ENCODE assay signal across 7 mouse cellular contexts in the genomic region with DNA sequence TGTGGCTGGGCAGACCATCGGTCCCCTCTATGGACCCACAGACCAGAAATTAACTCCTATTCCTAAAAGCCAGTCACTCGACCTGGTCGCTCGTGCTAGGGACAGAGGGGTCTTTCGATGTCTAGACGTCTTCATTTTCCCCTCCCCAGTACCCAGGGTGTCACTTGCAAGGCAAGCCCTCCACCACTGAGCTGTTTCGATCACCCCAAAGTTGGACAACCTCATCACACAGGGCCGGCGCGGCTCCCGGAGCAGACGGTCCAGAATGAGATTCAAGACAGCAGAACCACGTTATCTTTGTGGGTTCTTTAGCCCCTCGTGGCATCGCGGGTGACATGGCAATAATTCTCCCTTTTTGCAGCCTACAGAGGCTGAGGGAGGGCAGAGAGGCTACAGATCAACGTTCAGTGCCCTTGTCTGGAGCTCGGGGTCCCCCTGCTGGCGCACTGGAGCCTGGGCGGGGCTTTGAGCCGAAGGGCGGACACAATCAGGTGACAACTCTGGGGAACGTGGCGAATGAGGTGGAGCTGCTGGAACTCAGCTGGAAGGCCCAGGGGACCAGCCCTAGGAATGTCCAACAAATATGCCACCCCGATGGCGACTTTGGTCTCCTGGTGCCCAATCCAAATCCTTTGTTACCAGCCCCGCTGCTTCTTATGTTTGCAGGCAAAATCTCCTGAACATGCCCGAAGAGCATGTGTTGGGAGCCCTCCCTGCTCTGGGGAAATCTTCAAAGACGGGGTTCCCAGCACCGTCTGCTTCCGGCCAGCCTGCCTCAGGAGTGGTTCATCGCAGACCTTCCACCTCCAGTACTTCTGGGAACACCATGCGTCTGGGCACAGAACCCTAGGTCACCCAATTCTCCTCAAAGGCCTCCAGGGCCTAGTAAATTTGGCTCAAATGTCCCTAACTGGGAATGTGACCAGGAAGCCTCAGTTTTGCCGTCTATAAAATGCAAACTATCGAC. TPM values are rescaled to one million over a fixed set of nuclear protein-coding genes. Genes with fewer than 3 reads are reported as not detected.
DNase-seq lines count a peak whose midpoint lies in the region; ATAC-seq and TF ChIP-seq lines count a peak whose summit lies in the region.

No protein-coding gene starts in this region.

- H3K4me3 ChIP-seq in embryonic facial prominence, embryonic 10.5 days = peak overlapping the region; percentile 14; the same call in 1 of the 2 replicates
- H3K4me3 ChIP-seq in limb, embryonic 10.5 days = peak overlapping the region; percentile 32
- peak overlapping the region; percentile 5; the same call in 1 of the 2 replicates for H3K4me3 ChIP-seq in midbrain, embryonic 13.5 days (replicated peaks)
- no peak overlapping the region for H3K4me3 ChIP-seq in small intestine, adult 2 months (ENCODE audit: low read depth, low read length)

- peak overlapping the region; percentile 49 for H3K4me2 ChIP-seq in midbrain, embryonic 13.5 days (replicated peaks)

- H3K36me3 ChIP-seq in embryonic facial prominence, embryonic 10.5 days (replicated peaks) = no peaks in the 10 kb centered on the region
- H3K36me3 ChIP-seq in limb, embryonic 10.5 days = no peaks in the 10 kb centered on the region
- no peaks in the 10 kb centered on the region for H3K36me3 ChIP-seq in midbrain, embryonic 13.5 days
- no peaks in the 10 kb centered on the region for H3K36me3 ChIP-seq in small intestine, adult 2 months (ENCODE audit: control insufficient read depth, insufficient read depth, low read length)

- no peak overlapping the region; the same call in 1 of the 2 replicates for H3K27ac ChIP-seq in embryonic facial prominence, embryonic 10.5 days (replicated peaks)
- H3K27ac ChIP-seq in limb, embryonic 10.5 days = peak overlapping the region; percentile 62
- no peak overlapping the region for H3K27ac ChIP-seq in midbrain, embryonic 13.5 days
- no peak overlapping the region for H3K27ac ChIP-seq in small intestine, adult 2 months (ENCODE audit: insufficient read depth, low read depth, low read length)

- H3K9me3 ChIP-seq in embryonic facial prominence, embryonic 10.5 days = no peaks in the 10 kb centered on the region
- H3K9me3 ChIP-seq in limb, embryonic 10.5 days (replicated peaks) = no peaks in the 10 kb centered on the region
- no peaks in the 10 kb centered on the region for H3K9me3 ChIP-seq in midbrain, embryonic 13.5 days

- ATAC-seq in midbrain, embryonic 13.5 days = peak; percentile 93

- TF ChIP-seq POLR2A in small intestine, adult 2 months (IDR thresholded peaks at IDR 0.05; ENCODE audit: low read depth, low read length) = no peak

- 24% methylated on average over 35 of the region's 35 CpGs for whole genome bisulfite sequencing in embryonic facial prominence, embryonic 10.5 days
- WGBS in limb, embryonic 10.5 days = 23% methylated on average over 35 of the region's 35 CpGs
- WGBS in midbrain, embryonic 13.5 days = 24% methylated on average over 35 of the region's 35 CpGs
- WGBS in small intestine, adult 2 months = 30% methylated on average over 35 of the region's 35 CpGs

- peak overlapping the region; percentile 47; the same call in 1 of the 2 replicates for H3K9ac ChIP-seq in midbrain, embryonic 13.5 days (replicated peaks)

- peaks cover 51% of the 10 kb centered on the region for H3K27me3 ChIP-seq in embryonic facial prominence, embryonic 10.5 days (replicated peaks; ENCODE audit: low read depth, poor library complexity, severe bottlenecking)
- H3K27me3 ChIP-seq in limb, embryonic 10.5 days (ENCODE audit: low read depth, poor library complexity, severe bottlenecking) = peaks cover 37% of the 10 kb centered on the region
- no peaks in the 10 kb centered on the region for H3K27me3 ChIP-seq in midbrain, embryonic 13.5 days
- no peaks in the 10 kb centered on the region for H3K27me3 ChIP-seq in small intestine, adult 2 months (ENCODE audit: control insufficient read depth, insufficient read depth, low read length)

- peaks cover 12% of the 10 kb centered on the region for H3K4me1 ChIP-seq in embryonic facial prominence, embryonic 10.5 days
- peaks cover 13% of the 10 kb centered on the region for H3K4me1 ChIP-seq in limb, embryonic 10.5 days
- H3K4me1 ChIP-seq in midbrain, embryonic 13.5 days (replicated peaks) = peaks cover 8% of the 10 kb centered on the region
- peaks cover 3% of the 10 kb centered on the region; the same call in 1 of the 2 replicates for H3K4me1 ChIP-seq in small intestine, adult 2 months (ENCODE audit: control insufficient read depth, insufficient read depth, insufficient read length, low read length)

- peak; percentile 97 for DNase-seq in adrenal gland, postnatal 10 days
- peak; percentile 90 for DNase-seq in embryonic facial prominence, embryonic 10.5 days (ENCODE audit: low spot score)
- DNase-seq in heart, adult 11 months = peak; percentile 97
- peak; percentile 92 for DNase-seq in kidney, adult 18-20 months
- peak; percentile 92 for DNase-seq in limb, embryonic 10.5 days (ENCODE audit: low spot score)

- TF ChIP-seq CTCF in small intestine, adult 2 months (IDR thresholded peaks at IDR 0.05; ENCODE audit: extremely low read depth, insufficient read length, insufficient replicate concordance, low read depth, low read length) = peak; percentile 97

RNA-seq across cellular contexts. Expression of a gene that starts 9.0 kb away (rescaled TPM):
- total RNA-seq in adrenal gland, postnatal 10 days (2021) = 10 to 100 TPM; 70.4 to 83.0 TPM
- 0.28 and 0.65 TPM in 2 replicates for polyA plus RNA-seq in embryonic facial prominence, embryonic 10.5 days (2016; fragmentation: Nextera tagmentation; extraction: Ambion mirVana)
- 0.06 and 0.69 TPM in 2 replicates for polyA plus RNA-seq in limb, embryonic 10.5 days (2016; fragmentation: Nextera tagmentation; extraction: Ambion mirVana)
- polyA plus RNA-seq in midbrain, embryonic 13.5 days (2015; fragmentation: Nextera tagmentation; extraction: Ambion mirVana) = 4.6 TPM in 2 replicates
- polyA plus RNA-seq in small intestine, adult 2 months (2012; rRNA removed) = 1.2 and 3.5 TPM in 2 replicates

RNA-seq across cellular contexts. Expression of a gene that starts 45.6 kb away (rescaled TPM):
- 1 to 10 TPM; 2.0 to 9.6 TPM for total RNA-seq in adrenal gland, postnatal 10 days (2021)
- 0.62 and 3.1 TPM in 2 replicates for polyA plus RNA-seq in embryonic facial prominence, embryonic 10.5 days (2016; fragmentation: Nextera tagmentation; extraction: Ambion mirVana)
- 2.0 and 16.0 TPM in 2 replicates for polyA plus RNA-seq in limb, embryonic 10.5 days (2016; fragmentation: Nextera tagmentation; extraction: Ambion mirVana)
- polyA plus RNA-seq in midbrain, embryonic 13.5 days (2015; fragmentation: Nextera tagmentation; extraction: Ambion mirVana) = not detected in 2 replicates
- polyA plus RNA-seq in small intestine, adult 2 months (2012; rRNA removed) = not detected in 2 replicates

RNA-seq across cellular contexts. Expression of a gene that starts 51.0 kb away (rescaled TPM):
- total RNA-seq in adrenal gland, postnatal 10 days (2021) = 1 to 10 TPM; 4.2 to 5.0 TPM
- 0.49 and 1.4 TPM in 2 replicates for polyA plus RNA-seq in embryonic facial prominence, embryonic 10.5 days (2016; fragmentation: Nextera tagmentation; extraction: Ambion mirVana)
- 0.56 and 0.98 TPM in 2 replicates for polyA plus RNA-seq in limb, embryonic 10.5 days (2016; fragmentation: Nextera tagmentation; extraction: Ambion mirVana)
- polyA plus RNA-seq in midbrain, embryonic 13.5 days (2015; fragmentation: Nextera tagmentation; extraction: Ambion mirVana) = 0.09 and 0.19 TPM in 2 replicates
- polyA plus RNA-seq in small intestine, adult 2 months (2012; rRNA removed) = 0.05 and 0.08 TPM in 2 replicates
